Mouse (Mus musculus): ENCODE results near the gene Psmd7. TPM values are rescaled to one million over a fixed set of nuclear protein-coding genes. Genes with fewer than 3 reads are reported as not detected.

Psmd7 gene
- total and polyA plus RNA-seq, 2 experiments from 2014 or later, result 41.9 to 263 TPM

GRCm38 (mm10) chr8:107599691-107600090, 11.4 kb upstream of the Psmd7 start:
- no peak for ATAC-seq
- H3K4me3 ChIP-seq (ENCODE audit: low read depth, low read length), result no peak overlapping the region
- DNase-seq, result no peak
- 85% methylated on average over 9 of the region's 9 CpGs for WGBS
- H3K36me3 ChIP-seq (ENCODE audit: insufficient read depth), result no peaks in the 10 kb centered on the region
- no peaks in the 10 kb centered on the region for H3K9me3 ChIP-seq (ENCODE audit: low read length)
- no peaks in the 10 kb centered on the region for H3K4me1 ChIP-seq (ENCODE audit: insufficient read depth)
- no peak overlapping the region for H3K9ac ChIP-seq
- H3K4me2 ChIP-seq (ENCODE audit: low read depth), result no peak overlapping the region
- H3K27me3 ChIP-seq (ENCODE audit: insufficient read depth, low read length), result no peaks in the 10 kb centered on the region
- TF ChIP-seq CTCF (IDR thresholded peaks at IDR 0.05; ENCODE audit: low read depth), result no peak
- H3K27ac ChIP-seq (ENCODE audit: low read depth, low read length), result no peak overlapping the region

- Histone ChIP-seq H3K27me3 (ENCODE audit: insufficient read depth, low read length) (no peaks in the 10 kb centered on the region), H3K4me3 (ENCODE audit: low read depth, low read length) (no peak overlapping the region), H3K4me2 (ENCODE audit: low read depth) (no peak overlapping the region), H3K9ac (no peak overlapping the region), H3K9me3 (ENCODE audit: low read length) (no peaks in the 10 kb centered on the region), H3K4me1 (ENCODE audit: insufficient read depth) (no peaks in the 10 kb centered on the region), H3K36me3 (ENCODE audit: insufficient read depth) (no peaks in the 10 kb centered on the region), H3K27ac (ENCODE audit: low read depth, low read length) (no peak overlapping the region)
- 65% methylated on average over 1 of the region's 1 CpGs for WGBS
- no peak for TF ChIP-seq CTCF (IDR thresholded peaks at IDR 0.05; ENCODE audit: low read depth)
- DNase-seq (no peak), ATAC-seq (no peak)
Observed at GRCm38 (mm10) chr8:107597731-107598130, 9.5 kb upstream of the Psmd7 start.

- Histone ChIP-seq H3K4me2 (ENCODE audit: low read depth) (no peak overlapping the region), H3K27me3 (ENCODE audit: insufficient read depth, low read length) (no peaks in the 10 kb centered on the region), H3K4me3 (ENCODE audit: low read depth, low read length) (no peak overlapping the region), H3K36me3 (ENCODE audit: insufficient read depth) (no peaks in the 10 kb centered on the region), H3K9me3 (ENCODE audit: low read length) (no peaks in the 10 kb centered on the region), H3K27ac (ENCODE audit: low read depth, low read length) (no peak overlapping the region), H3K9ac (no peak overlapping the region), H3K4me1 (ENCODE audit: insufficient read depth) (no peaks in the 10 kb centered on the region)
- no peak for TF ChIP-seq CTCF (IDR thresholded peaks at IDR 0.05; ENCODE audit: low read depth)
- ATAC-seq, result no peak
- 65% methylated on average over 6 of the region's 6 CpGs for WGBS
- DNase-seq, result no peak
Observed at GRCm38 (mm10) chr8:107594817-107595216, 6.6 kb upstream of the Psmd7 start.

- no peak overlapping the region for H3K27ac ChIP-seq (ENCODE audit: low read depth, low read length)
- H3K4me3 ChIP-seq (ENCODE audit: low read depth, low read length), result no peak overlapping the region
- H3K4me2 ChIP-seq (ENCODE audit: low read depth), result no peak overlapping the region
- no peak for DNase-seq
- H3K9me3 ChIP-seq (ENCODE audit: low read length), result no peaks in the 10 kb centered on the region
- H3K4me1 ChIP-seq (ENCODE audit: insufficient read depth), result no peaks in the 10 kb centered on the region
- H3K36me3 ChIP-seq (ENCODE audit: insufficient read depth), result no peaks in the 10 kb centered on the region
- no peaks in the 10 kb centered on the region for H3K27me3 ChIP-seq (ENCODE audit: insufficient read depth, low read length)
- no peak for ATAC-seq
- TF ChIP-seq CTCF (IDR thresholded peaks at IDR 0.05; ENCODE audit: low read depth), result no peak
- 73% methylated on average over 6 of the region's 6 CpGs for WGBS
- no peak overlapping the region for H3K9ac ChIP-seq
Observed at GRCm38 (mm10) chr8:107593967-107594729, 5.9 kb upstream of the Psmd7 start.

GRCm38 (mm10) chr8:107587429-107587994, 752 bp downstream of the Psmd7 start:
- ATAC-seq, result no peak
- under 1% methylated on average over 17 of the region's 17 CpGs for WGBS

GRCm38 (mm10) chr8:107582136-107582535, 6.1 kb downstream of the Psmd7 start:
- WGBS, result 93% methylated on average over 11 of the region's 11 CpGs
- H3K9me3 ChIP-seq (ENCODE audit: low read length), result no peaks in the 10 kb centered on the region
- no peak overlapping the region for H3K27ac ChIP-seq (ENCODE audit: low read depth, low read length)
- DNase-seq, result no peak
- H3K4me2 ChIP-seq (ENCODE audit: low read depth), result no peak overlapping the region
- ATAC-seq, result no peak
- peaks cover 74% of the 10 kb centered on the region for H3K36me3 ChIP-seq (ENCODE audit: insufficient read depth)
- no peak overlapping the region for H3K9ac ChIP-seq
- H3K4me3 ChIP-seq (ENCODE audit: low read depth, low read length), result no peak overlapping the region
- peaks cover 9% of the 10 kb centered on the region; the same call in 1 of the 2 replicates for H3K4me1 ChIP-seq (ENCODE audit: insufficient read depth)
- no peaks in the 10 kb centered on the region for H3K27me3 ChIP-seq (ENCODE audit: insufficient read depth, low read length)
- TF ChIP-seq CTCF (IDR thresholded peaks at IDR 0.05; ENCODE audit: low read depth), result no peak

More at GRCm38 (mm10) chr8:107587429-107587994, 752 bp downstream of the Psmd7 start:
- Histone ChIP-seq H3K36me3 (ENCODE audit: insufficient read depth) (peaks cover 26% of the 10 kb centered on the region), H3K9me3 (ENCODE audit: low read length) (no peaks in the 10 kb centered on the region), H3K9ac (peak overlapping the region; percentile 88), H3K4me3 (ENCODE audit: low read depth, low read length) (peak overlapping the region; percentile 87), H3K4me1 (ENCODE audit: insufficient read depth) (peaks cover 10% of the 10 kb centered on the region; the same call in 1 of the 2 replicates), H3K4me2 (ENCODE audit: low read depth) (peak overlapping the region; percentile 61), H3K27ac (ENCODE audit: low read depth, low read length) (peak overlapping the region; percentile 85), H3K27me3 (ENCODE audit: insufficient read depth, low read length) (no peaks in the 10 kb centered on the region)
- no peak for TF ChIP-seq CTCF (IDR thresholded peaks at IDR 0.05; ENCODE audit: low read depth)
- DNase-seq, result peak; percentile 24

GRCm38 (mm10) chr8:107581536-107581935, 6.7 kb downstream of the Psmd7 start:
- WGBS, result 98% methylated on average over 4 of the region's 4 CpGs
- peaks cover 74% of the 10 kb centered on the region for H3K36me3 ChIP-seq (ENCODE audit: insufficient read depth)
- ATAC-seq, result no peak

More at GRCm38 (mm10) chr8:107581536-107581935, 6.7 kb downstream of the Psmd7 start:
- no peak overlapping the region for H3K27ac ChIP-seq (ENCODE audit: low read depth, low read length)
- no peak for DNase-seq
- H3K4me2 ChIP-seq (ENCODE audit: low read depth), result no peak overlapping the region
- H3K27me3 ChIP-seq (ENCODE audit: insufficient read depth, low read length), result no peaks in the 10 kb centered on the region
- TF ChIP-seq CTCF (IDR thresholded peaks at IDR 0.05; ENCODE audit: low read depth), result no peak
- no peaks in the 10 kb centered on the region for H3K9me3 ChIP-seq (ENCODE audit: low read length)
- peaks cover 3% of the 10 kb centered on the region; the same call in 1 of the 2 replicates for H3K4me1 ChIP-seq (ENCODE audit: insufficient read depth)
- no peak overlapping the region for H3K4me3 ChIP-seq (ENCODE audit: low read depth, low read length)
- H3K9ac ChIP-seq, result no peak overlapping the region

Measured in forebrain, postnatal 0 days (tissue).